Mouse (Mus musculus) neural tube, embryonic 11.5 days (tissue): Measurements from ENCODE around the gene Afdn. TPM values are rescaled to one million over a fixed set of nuclear protein-coding genes. Genes with fewer than 3 reads are reported as not detected.

Experiments used
- ATAC-seq: fragments of 200-750 bp; cut with Nextera tagmentation; 2 replicates; pipeline ENCODE4 v1.8.0; 2017; ENCODE audit warnings: moderate number of reproducible peaks, mild to moderate bottlenecking, moderate TSS enrichment, moderate library complexity; ENCODE audit not compliant: insufficient read depth, low FRiP score, low TSS enrichment
- DNase-seq: peaks from one replicate; pipeline ENCODE4 v3.0.0-alpha.2; 2015; ENCODE audit warnings: low spot score
- H3K27ac ChIP-seq: fragments of 300-500 bp; sonication (generic); 2 replicates; pipeline ENCODE4 v1.5.1; 2014; ENCODE audit warnings: low read depth, mild to moderate bottlenecking, low read length
- H3K27me3 ChIP-seq: fragments of 300-500 bp; sonication (generic); 2 replicates; pipeline ENCODE4 v1.6.1; 2014; ENCODE audit warnings: mild to moderate bottlenecking, low read length, mixed read lengths; ENCODE audit not compliant: control insufficient read depth, insufficient read depth
- H3K36me3 ChIP-seq: fragments of 300-500 bp; sonication (generic); 2 replicates; pipeline ENCODE4 v1.6.1; 2014; ENCODE audit warnings: mild to moderate bottlenecking, low read length, moderate library complexity, mixed read lengths; ENCODE audit not compliant: control insufficient read depth, insufficient read depth
- H3K4me1 ChIP-seq: fragments of 300-500 bp; sonication (generic); 2 replicates; pipeline ENCODE4 v1.6.1; 2014; ENCODE audit warnings: low read length, mixed read lengths; ENCODE audit not compliant: control insufficient read depth, insufficient read depth
- H3K4me2 ChIP-seq: fragments of 300-500 bp; sonication (generic); 2 replicates; pipeline ENCODE4 v1.6.1; 2014; ENCODE audit warnings: low read depth, mild to moderate bottlenecking, moderate library complexity
- H3K4me3 ChIP-seq: fragments of 300-500 bp; sonication (generic); 2 replicates; pipeline ENCODE4 v1.5.1; 2014; ENCODE audit warnings: low read depth, low read length
- H3K9ac ChIP-seq: fragments of 300-500 bp; sonication (generic); 2 replicates; pipeline ENCODE4 v1.6.1; 2014; ENCODE audit warnings: mild to moderate bottlenecking, low read length
- H3K9me3 ChIP-seq: fragments of 300-500 bp; sonication (generic); 2 replicates; pipeline ENCODE4 v1.6.1; 2016; ENCODE audit warnings: low read length; ENCODE audit not compliant: control insufficient read depth
- WGBS: fragments of 180-500 bp; shearing (Covaris S2); extraction: QIAGEN DNeasy Blood & Tissue Kit; methylation state at CpG from one replicate; pipeline ENCODE4 v1.1.7; 2014; 5-methylcytosine and 5-hydroxymethylcytosine counted together
- polyA plus RNA-seq: library from polyadenylated mRNA; unstranded; fragments of >200 nt; fragmentation: Nextera tagmentation; extraction: Ambion mirVana; gene quantifications from 2 replicates; pipeline ENCODE4 v1.2.1, GENCODE M21; 2014

Afdn gene
- polyA plus RNA-seq, 1 experiment from 2014 or later, result 90.1 TPM

GRCm38 (mm10) chr17:13742941-13743708 is 17.2 kb upstream of the Afdn start:
- no peak overlapping the region for H3K4me2 ChIP-seq
- no peak overlapping the region for H3K9ac ChIP-seq
- no peaks in the 10 kb centered on the region for H3K9me3 ChIP-seq
- no peak for DNase-seq
- ATAC-seq, result no peak
- no peak overlapping the region for H3K4me3 ChIP-seq
- WGBS, result 40% methylated on average over 7 of the region's 7 CpGs
- H3K36me3 ChIP-seq, result no peaks in the 10 kb centered on the region
- H3K4me1 ChIP-seq, result no peaks in the 10 kb centered on the region
- no peak overlapping the region for H3K27ac ChIP-seq
- no peaks in the 10 kb centered on the region for H3K27me3 ChIP-seq

- ATAC-seq, result no peak
- no peaks in the 10 kb centered on the region for H3K9me3 ChIP-seq
- no peaks in the 10 kb centered on the region for H3K36me3 ChIP-seq
- no peak overlapping the region for H3K4me2 ChIP-seq
- WGBS, result 40% methylated on average over 5 of the region's 5 CpGs
- H3K4me3 ChIP-seq, result no peak overlapping the region
- no peak overlapping the region for H3K9ac ChIP-seq
- DNase-seq, result no peak
- no peaks in the 10 kb centered on the region for H3K4me1 ChIP-seq
- no peak overlapping the region for H3K27ac ChIP-seq
- no peaks in the 10 kb centered on the region for H3K27me3 ChIP-seq
These were observed 16.6 kb upstream of the Afdn start for GRCm38 (mm10) chr17:13743709-13744079.

GRCm38 (mm10) chr17:13744219-13744618 is 16.1 kb upstream of the Afdn start:
- no peak for DNase-seq
- H3K9me3 ChIP-seq, result no peaks in the 10 kb centered on the region
- H3K4me2 ChIP-seq, result no peak overlapping the region
- H3K4me3 ChIP-seq, result no peak overlapping the region
- H3K9ac ChIP-seq, result no peak overlapping the region
- ATAC-seq, result no peak
- H3K27me3 ChIP-seq, result no peaks in the 10 kb centered on the region
- no peak overlapping the region for H3K27ac ChIP-seq
- no peaks in the 10 kb centered on the region for H3K4me1 ChIP-seq
- WGBS, result 82% methylated on average over 6 of the region's 6 CpGs
- H3K36me3 ChIP-seq, result no peaks in the 10 kb centered on the region

- H3K27me3 ChIP-seq, result no peaks in the 10 kb centered on the region
- ATAC-seq (no peak), DNase-seq (no peak)
- H3K4me2 ChIP-seq, result no peak overlapping the region
- WGBS, result 71% methylated on average over 4 of the region's 4 CpGs
- H3K27ac ChIP-seq, result no peak overlapping the region
- H3K4me1 ChIP-seq, result no peaks in the 10 kb centered on the region
- H3K9ac ChIP-seq, result no peak overlapping the region
- no peaks in the 10 kb centered on the region for H3K36me3 ChIP-seq
- H3K4me3 ChIP-seq, result no peak overlapping the region
- H3K9me3 ChIP-seq, result no peaks in the 10 kb centered on the region
These were observed 15.5 kb upstream of the Afdn start for GRCm38 (mm10) chr17:13744824-13745223.

GRCm38 (mm10) chr17:13745373-13745772 is 15.0 kb upstream of the Afdn start:
- Histone ChIP-seq H3K4me1 (no peaks in the 10 kb centered on the region), H3K4me3 (no peak overlapping the region), H3K9ac (no peak overlapping the region), H3K9me3 (no peaks in the 10 kb centered on the region), H3K36me3 (no peaks in the 10 kb centered on the region), H3K27ac (no peak overlapping the region), H3K27me3 (no peaks in the 10 kb centered on the region), H3K4me2 (no peak overlapping the region)
- whole genome bisulfite sequencing, result 51% methylated on average over 2 of the region's 2 CpGs
- ATAC-seq (no peak), DNase-seq (no peak)

- H3K27ac ChIP-seq, result no peak overlapping the region
- no peaks in the 10 kb centered on the region for H3K27me3 ChIP-seq
- H3K36me3 ChIP-seq, result no peaks in the 10 kb centered on the region
- DNase-seq (no peak), ATAC-seq (no peak)
- H3K4me3 ChIP-seq, result no peak overlapping the region
- no peak overlapping the region for H3K9ac ChIP-seq
- 81% methylated on average over 6 of the region's 6 CpGs for WGBS
- no peaks in the 10 kb centered on the region for H3K4me1 ChIP-seq
- no peaks in the 10 kb centered on the region for H3K9me3 ChIP-seq
- H3K4me2 ChIP-seq, result no peak overlapping the region
These were observed 14.0 kb upstream of the Afdn start for GRCm38 (mm10) chr17:13746330-13746729.

GRCm38 (mm10) chr17:13747681-13748080 is 12.7 kb upstream of the Afdn start:
- Histone ChIP-seq H3K36me3 (no peaks in the 10 kb centered on the region), H3K9ac (no peak overlapping the region), H3K9me3 (no peaks in the 10 kb centered on the region), H3K27ac (no peak overlapping the region), H3K4me3 (no peak overlapping the region), H3K27me3 (no peaks in the 10 kb centered on the region), H3K4me2 (no peak overlapping the region), H3K4me1 (no peaks in the 10 kb centered on the region)
- DNase-seq (no peak), ATAC-seq (no peak)
- 87% methylated on average over 9 of the region's 9 CpGs for WGBS

- H3K36me3 ChIP-seq, result no peaks in the 10 kb centered on the region
- no peaks in the 10 kb centered on the region for H3K27me3 ChIP-seq
- WGBS, result 86% methylated on average over 4 of the region's 4 CpGs
- no peaks in the 10 kb centered on the region for H3K4me1 ChIP-seq
- DNase-seq (no peak), ATAC-seq (no peak)
- no peak overlapping the region for H3K4me3 ChIP-seq
- H3K9ac ChIP-seq, result no peak overlapping the region
- H3K9me3 ChIP-seq, result no peaks in the 10 kb centered on the region
- H3K27ac ChIP-seq, result no peak overlapping the region
- H3K4me2 ChIP-seq, result no peak overlapping the region
These were observed 11.3 kb upstream of the Afdn start for GRCm38 (mm10) chr17:13749027-13749426.

GRCm38 (mm10) chr17:13753918-13754317 is 6.4 kb upstream of the Afdn start:
- WGBS, result 82% methylated on average over 4 of the region's 4 CpGs
- Histone ChIP-seq H3K27ac (no peak overlapping the region), H3K4me3 (no peak overlapping the region), H3K9me3 (no peaks in the 10 kb centered on the region), H3K36me3 (no peaks in the 10 kb centered on the region), H3K9ac (no peak overlapping the region), H3K4me2 (no peak overlapping the region), H3K4me1 (no peaks in the 10 kb centered on the region), H3K27me3 (no peaks in the 10 kb centered on the region)
- ATAC-seq (no peak), DNase-seq (no peak)
